Mouse (Mus musculus) frontal cortex, adult 2 months (tissue): ENCODE results near the gene Dusp15. TPM values are rescaled to one million over a fixed set of nuclear protein-coding genes. Genes with fewer than 3 reads are reported as not detected.

Experiments used
- DNase-seq, 2 experiments: peaks; one replicate each; pipeline ENCODE4 v3.0.0; 2022; ENCODE audit warnings: low spot score in 1 of 2; ENCODE audit errors: extremely low spot score in 1 of 2
- polyA plus RNA-seq: library from polyadenylated mRNA; depleted of rRNA; stranded (reverse); fragments of >200 nt; gene quantifications from 2 replicates; pipeline ENCODE4 v1.2.3, GENCODE M21; 2012

Dusp15 gene
- polyA plus RNA-seq, 1 experiment, result 30.1 TPM

DNA sequence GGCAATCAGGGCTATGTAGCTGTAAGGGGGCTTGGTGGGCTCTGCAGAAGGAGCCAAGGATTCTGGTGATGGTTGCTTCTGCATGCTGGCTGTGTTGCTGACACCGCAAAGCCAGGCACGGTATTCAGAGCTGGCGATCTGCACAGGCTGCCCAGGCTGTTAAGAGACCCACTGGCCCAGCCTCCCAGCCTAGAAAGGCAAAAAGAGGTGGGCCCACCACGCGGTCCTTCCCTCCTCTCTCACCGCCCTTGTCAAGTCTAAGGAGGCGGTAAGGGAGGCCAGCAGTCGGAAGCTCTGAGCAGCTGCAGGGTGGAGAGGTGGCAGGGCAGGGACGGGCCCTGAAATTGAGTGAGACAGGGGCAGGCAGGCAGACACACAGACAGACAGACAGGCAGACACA lies 18.4 kb downstream of the Dusp15 start, which contains the start of gene Foxs1:
Gene Foxs1 (minus strand): TSS at position 161 of the 400 bp plus-strand sequence.
- DNase-seq, result no peak

DNA sequence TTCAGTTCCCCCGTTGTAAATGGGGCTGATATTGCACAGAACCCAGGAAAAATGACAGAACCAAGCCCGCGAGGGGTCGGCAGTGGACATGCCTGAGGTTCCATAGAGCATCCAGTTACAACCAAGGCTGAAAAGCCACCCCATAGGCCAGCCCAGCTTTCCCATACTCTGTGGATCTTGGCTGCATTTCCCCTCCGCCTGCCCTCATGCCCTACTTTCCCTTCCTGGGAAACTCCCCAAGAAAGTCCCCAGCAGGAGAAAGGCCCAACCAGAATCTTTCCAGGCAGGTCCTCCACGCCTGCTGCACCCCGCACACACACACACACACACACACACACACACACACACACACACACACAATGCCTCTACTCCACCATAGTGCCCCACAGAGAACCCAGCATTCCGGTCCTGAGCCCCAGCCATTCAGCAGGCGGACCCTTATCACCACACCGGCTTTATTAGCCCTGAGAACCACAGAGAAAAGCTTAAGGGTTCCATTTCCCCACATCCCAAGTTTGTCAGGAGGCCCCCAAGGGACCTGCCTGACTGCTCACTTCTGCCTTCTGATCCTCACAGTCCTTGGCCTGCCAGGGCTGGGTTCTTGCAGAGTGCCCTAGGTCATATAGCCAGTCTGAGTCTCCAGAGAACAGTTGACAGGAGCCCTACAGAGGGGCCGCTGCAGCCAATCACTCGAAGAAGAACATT lies 19.9 kb downstream of the Dusp15 start:
- DNase-seq, result no peak

DNA sequence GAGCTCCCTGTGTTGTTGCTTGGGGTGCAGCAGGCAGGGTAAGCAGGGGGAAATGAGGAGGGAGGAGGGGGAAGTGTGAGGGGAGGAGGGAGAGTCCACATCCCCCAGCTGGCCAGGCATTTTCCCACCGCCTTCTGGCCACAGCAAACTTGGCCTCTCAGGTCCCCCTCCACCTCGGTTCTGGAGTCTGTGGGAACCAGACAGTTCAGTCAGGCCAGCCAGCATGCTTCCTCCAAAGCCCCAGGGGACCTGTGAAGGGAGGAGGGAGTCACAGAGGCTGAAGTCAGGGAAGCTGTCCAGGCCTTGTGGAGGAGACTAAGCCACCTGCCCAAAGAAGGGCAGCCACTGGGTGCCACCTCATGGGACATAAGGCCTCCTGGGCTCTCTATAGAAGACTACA lies 21.2 kb downstream of the Dusp15 start:
- DNase-seq, result no peak

DNA sequence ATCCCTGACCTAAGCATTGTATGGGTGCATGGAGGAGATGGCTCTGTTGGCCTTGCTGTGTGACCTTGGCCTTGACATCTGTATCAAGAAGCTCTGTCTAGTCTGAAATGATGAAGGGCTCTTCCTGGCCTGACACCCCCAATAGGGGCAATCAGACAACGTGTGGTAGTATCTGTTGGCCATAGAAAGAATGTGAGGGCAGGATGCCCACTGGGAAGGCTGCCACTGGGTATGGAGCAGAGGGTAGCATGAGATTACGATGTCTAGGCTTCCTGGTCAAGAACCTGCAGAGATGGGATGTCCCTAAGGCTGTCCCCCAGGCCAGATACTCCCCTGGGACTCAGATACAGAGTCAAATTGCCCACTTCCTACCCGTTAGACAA lies 22.5 kb downstream of the Dusp15 start:
- no peak for DNase-seq

DNA sequence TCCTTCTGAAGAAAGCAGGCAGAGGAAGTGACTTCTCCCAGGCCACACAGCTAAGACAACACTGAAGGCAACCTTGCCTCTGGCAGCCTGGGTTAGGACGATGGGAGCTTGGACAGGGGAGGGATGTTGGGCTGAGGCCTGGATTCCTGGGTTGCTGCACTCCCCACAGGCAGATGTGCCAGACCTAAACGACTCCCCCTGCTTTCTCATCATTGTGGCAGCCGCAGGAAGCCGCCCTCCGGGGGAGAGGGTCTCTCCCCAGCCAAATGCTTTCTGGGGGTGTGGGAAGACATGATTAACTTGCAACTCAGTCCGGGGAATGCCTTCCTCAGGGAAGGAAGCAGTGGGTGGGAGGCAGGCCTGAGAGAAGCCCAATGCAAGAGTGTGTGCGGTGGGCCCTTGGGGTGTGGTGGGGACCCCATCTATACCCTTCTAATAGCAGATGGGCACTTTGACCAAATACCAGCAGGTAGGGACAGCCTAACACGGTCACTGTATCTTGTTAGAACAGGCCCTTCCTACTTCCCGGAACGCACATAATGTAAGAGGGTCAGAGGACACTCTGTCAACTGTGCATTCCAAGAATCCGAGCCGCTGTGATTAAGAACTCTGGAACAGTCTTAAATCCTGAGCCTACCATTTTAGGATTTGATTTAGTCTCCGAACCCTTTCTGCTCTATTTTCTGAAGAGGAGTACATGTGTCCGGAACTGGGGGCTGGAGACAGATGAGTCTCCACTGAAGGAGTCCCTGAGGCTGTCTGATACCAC lies 23.1 kb downstream of the Dusp15 start:
- DNase-seq, result no peak

DNA sequence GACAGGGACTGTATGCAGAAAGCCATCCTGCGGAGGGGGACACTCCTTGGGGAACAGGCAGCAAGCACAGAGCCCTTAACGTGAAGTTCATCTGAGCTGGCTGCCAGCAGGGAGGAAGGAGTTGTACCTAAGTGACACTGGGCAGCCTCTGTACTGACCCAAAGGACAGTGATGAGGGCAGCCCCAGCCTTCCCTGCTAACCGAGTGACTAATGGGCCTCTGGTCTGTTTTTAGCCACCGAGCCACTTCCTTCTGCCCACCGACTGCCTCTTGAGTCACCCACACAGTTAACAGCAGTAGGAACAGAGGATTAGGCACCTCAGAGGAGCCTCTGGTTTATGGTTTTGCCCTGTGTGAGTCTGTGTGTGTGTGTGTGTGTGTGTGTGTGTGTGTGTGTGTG lies 24.1 kb downstream of the Dusp15 start:
- no peak for DNase-seq

DNA sequence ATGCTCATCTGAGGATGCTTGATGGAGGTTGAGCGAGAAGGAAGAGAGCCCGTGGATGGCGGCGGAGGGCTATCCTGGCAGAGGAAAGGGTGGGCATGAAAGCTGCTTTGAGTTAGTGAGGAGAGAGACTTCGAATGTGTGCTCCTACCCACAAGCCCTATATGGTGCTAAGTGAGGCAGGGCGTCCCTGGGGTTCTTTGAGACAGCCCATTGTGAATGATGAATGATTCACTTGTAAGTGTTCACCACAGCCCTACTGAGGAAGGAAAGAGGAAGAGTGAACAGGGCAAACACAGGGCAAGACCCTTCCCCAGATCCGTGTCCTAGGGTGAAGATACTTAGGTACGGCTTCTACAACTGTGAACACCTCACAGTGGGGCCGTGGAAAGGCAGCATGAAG lies 24.6 kb downstream of the Dusp15 start:
- DNase-seq, result no peak

DNA sequence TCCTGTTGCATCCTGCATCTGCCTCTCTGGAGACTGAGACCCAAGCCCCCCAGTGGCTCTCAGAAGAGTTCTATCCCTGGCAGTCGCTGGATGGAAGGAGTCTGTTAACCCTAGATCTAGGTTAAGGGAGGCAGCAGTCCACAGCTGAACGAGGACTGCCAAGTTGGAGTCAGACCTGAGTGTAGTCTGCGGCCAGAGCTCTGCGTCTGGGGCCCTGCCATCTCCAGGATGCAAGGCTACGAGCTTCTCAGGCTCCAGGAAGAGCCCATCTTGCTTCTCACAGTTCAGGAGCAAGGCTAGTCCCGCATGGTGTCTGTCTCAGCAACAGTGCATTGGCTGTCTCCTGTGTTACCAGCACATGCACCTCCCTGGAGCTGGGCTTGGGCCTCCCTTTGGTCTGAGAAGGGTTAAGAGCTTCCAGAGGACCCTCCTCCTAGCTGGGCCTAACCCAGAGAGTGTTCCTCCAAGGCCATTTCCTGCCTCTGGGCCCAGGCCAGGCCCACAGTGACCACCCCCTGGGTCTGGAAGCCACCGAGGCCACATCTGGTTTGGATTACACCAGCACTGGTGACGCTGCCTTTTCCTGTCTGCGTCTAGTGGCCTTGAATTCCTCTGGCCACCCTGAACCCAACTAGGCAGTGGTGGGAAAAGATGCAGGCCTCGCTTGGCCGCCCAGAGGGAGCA lies 26.2 kb downstream of the Dusp15 start:
- no peak for DNase-seq

DNA sequence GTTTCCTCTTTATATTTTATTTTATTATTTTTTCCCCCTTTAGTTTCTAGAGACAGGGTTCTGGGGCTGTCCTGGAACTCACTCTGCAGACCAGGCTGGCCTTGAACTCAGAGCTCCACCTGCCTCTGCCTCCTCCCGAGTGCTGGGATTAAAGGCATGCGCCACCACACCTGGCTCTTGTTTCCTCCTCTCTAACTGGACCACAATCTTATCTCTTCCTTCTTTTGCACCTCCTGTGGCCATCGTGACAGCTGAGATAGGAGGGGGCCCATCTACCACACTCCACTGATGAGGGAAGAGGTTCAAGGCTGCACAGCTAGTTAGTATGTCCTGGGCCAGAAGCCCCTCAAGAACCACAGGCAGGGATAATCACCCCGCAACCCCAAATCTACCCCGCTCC lies 27.0 kb downstream of the Dusp15 start:
- DNase-seq, result no peak

DNA sequence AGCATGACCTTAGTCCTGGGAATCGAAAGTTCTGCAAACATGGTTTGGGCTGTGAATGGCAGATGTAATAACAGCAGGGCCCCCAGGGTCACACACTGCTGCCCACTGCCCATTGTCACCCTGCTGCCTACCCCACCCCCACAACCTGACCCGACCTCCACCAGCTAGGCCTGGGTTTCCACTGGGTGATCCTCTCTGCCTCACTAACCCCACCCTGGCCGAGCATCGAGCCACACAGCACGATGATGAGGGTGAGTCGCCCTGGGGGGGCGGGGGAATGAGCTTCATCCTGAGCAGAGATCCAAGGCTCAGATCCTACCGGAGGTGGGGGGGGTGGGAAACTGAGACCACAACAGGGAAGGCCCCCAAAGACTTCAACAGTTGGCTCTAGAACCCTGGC lies 27.4 kb downstream of the Dusp15 start:
- DNase-seq, result no peak

DNA sequence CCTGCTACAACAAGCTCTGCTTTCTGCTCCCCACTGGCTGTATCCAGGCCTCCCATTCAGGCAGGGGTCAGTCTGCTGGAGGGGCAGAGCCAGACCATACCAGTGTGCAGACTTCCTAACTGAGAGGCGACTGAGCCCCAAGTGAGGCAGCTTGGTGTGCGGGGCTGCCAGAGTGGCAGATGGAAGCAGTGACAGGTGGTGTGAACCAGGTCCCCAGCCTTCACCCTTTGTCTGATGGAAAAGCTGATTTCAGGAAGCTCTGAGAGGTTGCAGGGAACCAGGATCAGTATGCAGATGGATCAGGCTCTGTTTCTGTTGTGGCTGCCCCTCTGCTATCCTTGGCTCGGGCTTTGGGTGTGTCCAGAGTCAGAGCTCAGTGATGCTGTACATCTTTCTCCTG lies 27.9 kb downstream of the Dusp15 start:
- no peak for DNase-seq

DNA sequence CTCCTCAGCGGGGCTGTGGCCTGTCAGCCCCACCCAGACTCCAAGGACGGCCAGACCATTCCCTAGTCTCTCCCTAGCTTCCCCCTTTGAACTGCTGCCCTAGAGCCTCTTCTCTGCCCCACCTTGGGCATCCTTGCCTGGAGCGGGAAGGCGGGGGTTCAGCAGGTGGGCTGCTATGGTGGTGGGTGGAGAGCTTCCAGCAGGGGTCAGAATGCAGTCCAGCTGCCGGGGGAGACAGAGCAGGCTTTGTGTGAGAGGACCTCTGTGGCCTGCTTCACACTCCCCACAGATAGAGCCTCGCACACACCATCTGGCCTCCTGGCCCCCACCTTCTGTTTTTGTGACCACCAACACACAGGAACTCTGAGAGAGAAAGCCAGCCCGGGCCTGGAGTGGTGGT lies 29.1 kb downstream of the Dusp15 start:
- no peak for DNase-seq

DNA sequence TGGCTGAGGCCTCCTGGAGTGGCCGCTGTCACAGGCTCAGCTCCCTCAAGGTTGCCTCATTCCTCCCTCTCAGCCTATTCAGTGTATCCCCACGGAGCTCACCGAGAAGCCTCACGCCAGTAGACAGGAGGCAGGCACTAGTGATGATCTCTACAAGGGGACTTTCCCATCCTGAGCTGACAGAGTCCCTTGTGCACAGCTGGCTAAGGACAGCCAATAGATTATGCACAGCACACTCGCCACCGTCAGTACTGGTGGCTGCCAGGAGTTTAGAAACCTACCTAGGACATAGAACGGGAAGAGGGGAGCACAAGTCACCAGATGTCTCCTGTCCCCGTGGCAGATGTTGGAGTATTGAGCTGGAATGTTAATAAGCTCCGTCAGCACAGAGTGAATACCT lies 33.8 kb downstream of the Dusp15 start:
- DNase-seq, result no peak

DNA sequence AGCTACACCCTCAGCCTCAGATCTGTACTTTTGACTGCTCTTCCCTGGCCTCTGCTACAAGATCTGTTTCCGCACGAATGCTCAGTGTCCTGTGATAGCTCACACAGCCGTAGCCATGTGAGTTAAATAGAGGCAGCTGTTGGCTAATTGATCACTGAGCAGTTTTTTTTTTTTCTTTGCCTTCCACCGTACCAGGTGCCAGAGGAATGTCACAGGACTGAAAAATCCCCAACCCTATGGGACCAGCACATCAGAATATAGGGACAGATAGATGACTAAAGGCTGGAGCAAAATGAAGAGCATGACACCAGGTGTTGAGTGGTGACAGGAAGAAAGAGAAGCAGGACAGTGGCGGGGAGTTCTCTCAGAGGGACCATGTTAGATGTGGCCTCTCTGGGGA lies 35.4 kb downstream of the Dusp15 start:
- DNase-seq, result no peak

DNA sequence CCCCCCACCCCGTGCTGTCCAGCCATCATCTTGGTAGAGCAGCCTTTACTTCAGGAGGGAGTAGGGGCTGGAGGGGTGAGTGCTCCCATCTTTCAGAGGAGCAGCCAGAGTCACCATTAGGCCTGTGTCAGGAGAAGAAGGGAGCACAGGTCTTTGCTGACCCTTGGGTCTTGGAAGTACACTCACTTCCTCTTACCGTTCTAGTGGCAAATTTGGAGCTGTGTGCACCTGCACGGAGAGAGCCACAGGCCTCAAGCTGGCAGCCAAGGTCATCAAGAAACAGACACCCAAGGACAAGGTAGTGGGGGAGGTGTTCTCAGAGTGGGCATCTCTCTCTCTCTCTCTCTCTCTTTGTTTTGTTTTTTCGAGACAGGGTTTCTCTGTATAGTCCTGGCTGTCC lies 36.0 kb downstream of the Dusp15 start:
- DNase-seq, result no peak

DNA sequence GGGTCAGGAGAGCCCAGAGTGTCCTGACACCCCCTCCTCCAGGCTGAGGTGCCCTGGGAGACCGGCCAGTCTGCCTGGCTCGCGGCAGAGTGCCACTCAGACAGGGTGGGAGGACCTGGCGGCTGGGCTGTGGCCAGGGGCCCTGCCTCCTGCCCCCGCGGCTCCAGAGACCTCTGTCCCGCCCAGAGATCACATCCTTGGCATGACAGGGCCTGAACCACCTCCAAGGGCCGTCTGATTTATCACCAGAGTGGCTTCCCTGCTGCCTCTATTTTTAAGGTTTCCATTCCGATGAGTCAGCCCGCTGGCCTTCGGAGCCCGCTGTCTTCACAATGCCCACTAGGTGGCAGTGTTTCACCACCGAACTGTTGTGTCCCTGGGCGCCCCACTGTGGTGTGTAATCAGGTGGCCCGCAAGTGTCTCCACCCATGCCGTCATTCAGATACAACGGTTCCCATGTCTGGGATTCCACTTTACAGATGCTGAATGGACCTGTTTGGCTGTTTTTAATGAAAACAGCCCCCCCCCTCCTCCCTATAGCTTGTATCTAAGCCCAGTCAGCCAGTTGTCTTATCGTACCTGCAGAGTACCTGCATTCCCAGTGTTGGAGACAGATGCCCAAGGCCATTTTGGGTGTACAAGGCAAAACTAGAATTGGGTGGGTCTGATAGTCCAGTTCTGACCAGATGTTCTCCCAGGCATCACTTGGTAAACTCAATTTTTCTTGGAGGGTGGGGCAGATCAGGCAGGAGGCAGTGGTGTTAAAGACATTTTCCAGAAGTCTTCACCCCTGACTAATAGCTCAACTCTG lies 37.0 kb downstream of the Dusp15 start:
- DNase-seq, result peak; percentile 70 to 96

DNA sequence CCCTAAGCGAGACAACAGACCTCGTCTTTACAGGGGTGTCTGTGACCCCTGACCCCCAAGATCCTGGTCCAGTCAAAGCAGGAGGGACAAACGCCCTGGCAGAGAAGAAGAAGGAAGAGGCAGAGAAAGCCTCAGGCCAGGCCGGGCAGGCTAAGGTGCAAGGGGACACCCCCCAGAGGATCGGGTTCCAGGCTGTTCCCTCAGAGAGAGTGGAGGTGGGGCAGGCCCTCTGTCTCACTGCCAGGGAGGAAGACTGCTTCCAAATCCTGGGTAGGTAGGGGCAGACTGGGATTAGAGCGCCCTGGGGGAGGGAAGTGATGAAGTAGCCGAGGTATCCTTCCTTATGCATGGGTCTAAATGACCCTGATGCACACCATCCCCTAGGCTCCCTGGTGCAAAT lies 38.0 kb downstream of the Dusp15 start:
- DNase-seq, result no peak

DNA sequence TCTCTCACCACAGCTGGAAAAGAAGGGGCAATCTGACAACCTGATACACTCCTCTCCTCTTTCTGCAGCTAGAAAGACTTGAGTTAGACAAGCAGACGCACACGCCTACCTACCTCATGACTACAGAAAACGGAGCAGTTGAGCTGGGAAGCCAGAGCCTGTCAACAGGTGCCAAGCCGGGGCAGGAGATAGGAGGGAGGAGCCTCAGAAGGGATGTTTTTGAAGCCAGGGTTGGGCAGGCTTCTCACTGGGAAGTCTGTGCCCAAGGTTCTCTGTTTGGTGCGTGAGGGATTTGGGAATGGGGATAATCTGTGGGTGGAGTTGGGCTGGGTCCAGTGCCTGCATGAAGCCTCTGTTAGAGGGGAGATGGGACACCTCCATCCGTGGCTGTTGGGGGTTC lies 40.1 kb downstream of the Dusp15 start:
- no peak for DNase-seq

DNA sequence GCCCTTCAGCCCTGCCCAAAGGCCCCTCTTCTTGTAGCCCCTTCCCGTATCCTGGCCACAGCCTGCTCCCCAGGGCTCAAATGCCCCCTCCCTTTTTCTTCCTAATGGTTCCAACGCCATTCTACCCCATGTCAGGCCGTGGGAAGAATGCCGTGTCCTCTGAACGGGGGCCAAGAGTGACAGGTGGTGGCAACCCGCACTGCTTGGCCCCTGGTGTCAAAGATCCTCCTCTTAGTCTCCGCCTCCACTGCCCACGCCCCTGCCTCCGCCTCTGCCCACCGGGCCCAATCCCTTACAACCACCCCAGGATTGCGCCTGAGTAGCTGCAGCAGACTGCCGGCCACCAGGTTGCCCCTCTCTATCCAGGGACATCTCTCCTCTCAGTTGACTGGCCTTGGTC lies 40.5 kb downstream of the Dusp15 start, which contains the start of gene Mylk2:
Gene Mylk2 (plus strand): TSS at position 322 of the 400 bp plus-strand sequence.
- no peak for DNase-seq

DNA sequence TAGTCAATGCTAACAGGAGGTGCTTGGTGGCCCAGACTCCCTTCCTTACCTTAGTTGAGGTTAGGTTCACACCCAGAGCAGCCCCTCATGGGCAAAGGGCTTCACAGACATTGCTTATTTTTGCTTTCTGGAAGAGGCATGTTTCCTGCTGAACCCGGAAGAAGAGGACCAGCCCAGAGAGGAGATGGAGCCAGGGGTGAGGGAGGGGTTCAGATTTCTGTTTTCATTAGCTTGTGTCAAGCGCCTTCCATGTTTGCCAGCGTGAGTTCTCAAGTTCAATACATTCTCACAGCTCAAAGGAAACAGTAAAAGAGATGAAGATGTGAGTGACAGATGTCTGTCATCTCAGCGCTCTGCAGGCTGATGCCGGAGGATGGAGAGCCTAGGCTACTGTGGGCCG lies 41.6 kb downstream of the Dusp15 start:
- no peak for DNase-seq
